Mouse (Mus musculus): Measurements from ENCODE around the gene S100a1. TPM values are rescaled to one million over a fixed set of nuclear protein-coding genes. Genes with fewer than 3 reads are reported as not detected.

The S100a1 gene
- 12.5 and 13.1 TPM in 2 replicates for polyA plus RNA-seq (2014; fragmentation: Nextera tagmentation; extraction: Ambion mirVana)

GRCm38 (mm10) chr3:90513796-90514590, at the start of gene S100a1, which contains the start of gene S100a13:
Gene S100a1, minus strand, starts transcription at chr3:90514392.
Gene S100a13, plus strand, starts transcription at chr3:90514435.
- H3K27ac ChIP-seq (ENCODE audit: low read depth, low read length), result no peak within 1 kb of the TSS
- peaks cover 9% of the 10 kb centered on the region; the same call in 1 of the 2 replicates for H3K27me3 ChIP-seq (replicated peaks; ENCODE audit: control insufficient read depth, insufficient read depth, low read length)
- no peaks in the 10 kb centered on the region for H3K36me3 ChIP-seq (ENCODE audit: control insufficient read depth, insufficient read depth, low read length)
- 7% methylated on average over 25 of the region's 25 CpGs for WGBS
- ATAC-seq (peak; percentile 21; the same call in 1 of the 2 replicates), DNase-seq (ENCODE audit: low spot score) (peak; percentile 33)
- H3K4me2 ChIP-seq (ENCODE audit: low read length), result peak within 1 kb of the TSS; percentile 60
- H3K4me1 ChIP-seq (ENCODE audit: control insufficient read depth, insufficient read depth, low read length), result peaks cover 4% of the 10 kb centered on the region; the same call in 1 of the 2 replicates
- H3K9me3 ChIP-seq (replicated peaks; ENCODE audit: control insufficient read depth, low read length), result no peaks in the 10 kb centered on the region
- H3K4me3 ChIP-seq (ENCODE audit: low read depth, low read length), result peak within 1 kb of the TSS; percentile 23
- peak within 1 kb of the TSS; percentile 49 for H3K9ac ChIP-seq (ENCODE audit: low read length)

GRCm38 (mm10) chr3:90560008-90560628, 45.9 kb upstream of the S100a1 start, which contains the start of gene S100a3:
Gene S100a3, plus strand, starts transcription at chr3:90560578.
- no peaks in the 10 kb centered on the region for H3K36me3 ChIP-seq (ENCODE audit: control insufficient read depth, insufficient read depth, low read length)
- DNase-seq (ENCODE audit: low spot score), result no peak
- H3K27me3 ChIP-seq (replicated peaks; ENCODE audit: control insufficient read depth, insufficient read depth, low read length), result no peaks in the 10 kb centered on the region
- ATAC-seq, result no peak
- H3K4me1 ChIP-seq (ENCODE audit: control insufficient read depth, insufficient read depth, low read length), result no peaks in the 10 kb centered on the region; the same call in 1 of the 2 replicates
- WGBS, result 90% methylated on average over 6 of the region's 6 CpGs
- H3K27ac ChIP-seq (ENCODE audit: low read depth, low read length), result no peak within 1 kb of the TSS
- no peak within 1 kb of the TSS for H3K9ac ChIP-seq (ENCODE audit: low read length)
- H3K9me3 ChIP-seq (replicated peaks; ENCODE audit: control insufficient read depth, low read length), result no peaks in the 10 kb centered on the region
- H3K4me2 ChIP-seq (ENCODE audit: low read length), result no peak within 1 kb of the TSS
- H3K4me3 ChIP-seq (ENCODE audit: low read depth, low read length), result no peak within 1 kb of the TSS

GRCm38 (mm10) chr3:90555954-90556353, 41.8 kb upstream of the S100a1 start:
- DNase-seq (ENCODE audit: low spot score) (peak; percentile 88), ATAC-seq (peak; percentile 92)
- H3K36me3 ChIP-seq (ENCODE audit: control insufficient read depth, insufficient read depth, low read length), result no peaks in the 10 kb centered on the region
- no peak overlapping the region for H3K9ac ChIP-seq (ENCODE audit: low read length)
- H3K27ac ChIP-seq (ENCODE audit: low read depth, low read length), result peak overlapping the region; percentile 30; the same call in 1 of the 2 replicates
- no peaks in the 10 kb centered on the region for H3K9me3 ChIP-seq (replicated peaks; ENCODE audit: control insufficient read depth, low read length)
- H3K27me3 ChIP-seq (replicated peaks; ENCODE audit: control insufficient read depth, insufficient read depth, low read length), result no peaks in the 10 kb centered on the region
- no peak overlapping the region for H3K4me3 ChIP-seq (ENCODE audit: low read depth, low read length)
- H3K4me2 ChIP-seq (ENCODE audit: low read length), result no peak overlapping the region
- WGBS, result 11% methylated on average over 5 of the region's 5 CpGs
- H3K4me1 ChIP-seq (ENCODE audit: control insufficient read depth, insufficient read depth, low read length), result no peaks in the 10 kb centered on the region; the same call in 1 of the 2 replicates

GRCm38 (mm10) chr3:90552231-90552630, 38.0 kb upstream of the S100a1 start:
- Histone ChIP-seq H3K4me1 (ENCODE audit: control insufficient read depth, insufficient read depth, low read length) (no peaks in the 10 kb centered on the region; the same call in 1 of the 2 replicates), H3K27ac (ENCODE audit: low read depth, low read length) (no peak overlapping the region), H3K36me3 (ENCODE audit: control insufficient read depth, insufficient read depth, low read length) (no peaks in the 10 kb centered on the region), H3K27me3 (replicated peaks; ENCODE audit: control insufficient read depth, insufficient read depth, low read length) (no peaks in the 10 kb centered on the region), H3K4me2 (ENCODE audit: low read length) (no peak overlapping the region), H3K9me3 (replicated peaks; ENCODE audit: control insufficient read depth, low read length) (no peaks in the 10 kb centered on the region), H3K9ac (ENCODE audit: low read length) (no peak overlapping the region), H3K4me3 (ENCODE audit: low read depth, low read length) (no peak overlapping the region)
- 82% methylated on average over 2 of the region's 2 CpGs for WGBS
- DNase-seq (ENCODE audit: low spot score), result no peak
- ATAC-seq, result no peak

GRCm38 (mm10) chr3:90550421-90550790, 36.2 kb upstream of the S100a1 start:
- Histone ChIP-seq H3K4me2 (ENCODE audit: low read length) (no peak overlapping the region), H3K9me3 (replicated peaks; ENCODE audit: control insufficient read depth, low read length) (no peaks in the 10 kb centered on the region), H3K36me3 (ENCODE audit: control insufficient read depth, insufficient read depth, low read length) (no peaks in the 10 kb centered on the region), H3K27me3 (replicated peaks; ENCODE audit: control insufficient read depth, insufficient read depth, low read length) (no peaks in the 10 kb centered on the region), H3K9ac (ENCODE audit: low read length) (no peak overlapping the region), H3K27ac (ENCODE audit: low read depth, low read length) (no peak overlapping the region), H3K4me3 (ENCODE audit: low read depth, low read length) (no peak overlapping the region), H3K4me1 (ENCODE audit: control insufficient read depth, insufficient read depth, low read length) (no peaks in the 10 kb centered on the region)
- ATAC-seq, result no peak
- DNase-seq (ENCODE audit: low spot score), result no peak
- WGBS, result 98% methylated on average over 2 of the region's 2 CpGs

GRCm38 (mm10) chr3:90549676-90550420, 35.7 kb upstream of the S100a1 start:
- H3K4me1 ChIP-seq (ENCODE audit: control insufficient read depth, insufficient read depth, low read length), result no peaks in the 10 kb centered on the region
- no peak overlapping the region for H3K4me2 ChIP-seq (ENCODE audit: low read length)
- ATAC-seq (no peak), DNase-seq (ENCODE audit: low spot score) (no peak)
- H3K27ac ChIP-seq (ENCODE audit: low read depth, low read length), result no peak overlapping the region
- 77% methylated on average over 5 of the region's 5 CpGs for WGBS
- H3K9ac ChIP-seq (ENCODE audit: low read length), result no peak overlapping the region
- H3K27me3 ChIP-seq (replicated peaks; ENCODE audit: control insufficient read depth, insufficient read depth, low read length), result no peaks in the 10 kb centered on the region
- H3K36me3 ChIP-seq (ENCODE audit: control insufficient read depth, insufficient read depth, low read length), result no peaks in the 10 kb centered on the region
- H3K4me3 ChIP-seq (ENCODE audit: low read depth, low read length), result no peak overlapping the region
- no peaks in the 10 kb centered on the region for H3K9me3 ChIP-seq (replicated peaks; ENCODE audit: control insufficient read depth, low read length)

GRCm38 (mm10) chr3:90540904-90541303, 26.7 kb upstream of the S100a1 start:
- Histone ChIP-seq H3K4me2 (ENCODE audit: low read length) (peak overlapping the region; percentile 9; the same call in 1 of the 2 replicates), H3K4me3 (ENCODE audit: low read depth, low read length) (no peak overlapping the region), H3K9me3 (replicated peaks; ENCODE audit: control insufficient read depth, low read length) (no peaks in the 10 kb centered on the region), H3K27ac (ENCODE audit: low read depth, low read length) (no peak overlapping the region), H3K4me1 (ENCODE audit: control insufficient read depth, insufficient read depth, low read length) (no peaks in the 10 kb centered on the region), H3K27me3 (replicated peaks; ENCODE audit: control insufficient read depth, insufficient read depth, low read length) (no peaks in the 10 kb centered on the region), H3K36me3 (ENCODE audit: control insufficient read depth, insufficient read depth, low read length) (no peaks in the 10 kb centered on the region), H3K9ac (ENCODE audit: low read length) (no peak overlapping the region)
- 23% methylated on average over 4 of the region's 4 CpGs for WGBS
- DNase-seq (ENCODE audit: low spot score) (peak; percentile 27), ATAC-seq (peak; percentile 65)

GRCm38 (mm10) chr3:90537905-90538296, 23.7 kb upstream of the S100a1 start:
- Histone ChIP-seq H3K4me3 (ENCODE audit: low read depth, low read length) (no peak overlapping the region), H3K4me2 (ENCODE audit: low read length) (no peak overlapping the region), H3K9me3 (replicated peaks; ENCODE audit: control insufficient read depth, low read length) (no peaks in the 10 kb centered on the region), H3K4me1 (ENCODE audit: control insufficient read depth, insufficient read depth, low read length) (no peaks in the 10 kb centered on the region), H3K9ac (ENCODE audit: low read length) (no peak overlapping the region), H3K27me3 (replicated peaks; ENCODE audit: control insufficient read depth, insufficient read depth, low read length) (no peaks in the 10 kb centered on the region), H3K36me3 (ENCODE audit: control insufficient read depth, insufficient read depth, low read length) (no peaks in the 10 kb centered on the region), H3K27ac (ENCODE audit: low read depth, low read length) (no peak overlapping the region)
- no peak for DNase-seq (ENCODE audit: low spot score)
- no peak for ATAC-seq
- WGBS, result 77% methylated on average over 5 of the region's 5 CpGs

Data from forebrain, embryonic 14.5 days (tissue).